Mouse (Mus musculus): ENCODE data around the gene Edn1.

Edn1 gene

DNA sequence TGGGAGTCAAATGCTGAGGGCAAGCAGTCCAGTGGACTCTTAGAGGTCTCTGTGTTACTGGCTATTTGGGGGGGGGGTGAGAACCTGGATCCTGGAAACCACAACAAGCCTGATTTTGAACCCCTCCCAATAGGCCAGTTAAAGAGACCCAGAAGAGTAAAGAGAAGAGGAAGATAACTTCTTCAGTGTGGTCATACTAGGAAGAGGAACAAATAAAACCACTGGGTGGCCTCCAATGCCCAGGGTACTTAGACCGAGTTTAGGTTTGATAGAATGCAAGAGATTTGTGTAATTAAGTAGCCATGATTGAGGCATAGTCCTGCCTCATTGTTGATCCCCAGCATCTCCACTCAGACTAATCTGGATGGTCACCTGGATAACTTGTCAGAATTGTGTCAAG is 14.4 kb downstream of the Edn1 start:
- no peak for DNase-seq (ENCODE audit: low spot score)

DNA sequence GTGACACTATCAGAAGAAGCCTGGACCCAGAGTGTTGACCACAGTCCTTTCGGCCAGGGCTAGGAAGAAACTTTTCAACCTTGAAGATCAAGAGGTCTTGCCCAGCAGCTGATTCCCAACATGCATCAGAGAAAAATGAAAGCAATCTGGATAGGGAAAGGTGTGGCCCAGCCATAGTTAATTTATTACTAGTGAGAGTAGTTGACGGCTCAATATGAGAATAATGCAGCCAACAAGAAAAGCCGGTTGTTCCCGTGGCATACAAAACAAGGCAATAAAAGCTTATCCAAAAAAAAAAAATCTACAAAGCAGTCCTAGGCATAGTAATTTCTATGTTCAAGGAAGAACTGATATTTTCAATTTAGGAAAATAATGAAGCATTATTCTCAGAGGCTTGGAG is 16.5 kb downstream of the Edn1 start:
- DNase-seq (ENCODE audit: low spot score), result no peak

DNA sequence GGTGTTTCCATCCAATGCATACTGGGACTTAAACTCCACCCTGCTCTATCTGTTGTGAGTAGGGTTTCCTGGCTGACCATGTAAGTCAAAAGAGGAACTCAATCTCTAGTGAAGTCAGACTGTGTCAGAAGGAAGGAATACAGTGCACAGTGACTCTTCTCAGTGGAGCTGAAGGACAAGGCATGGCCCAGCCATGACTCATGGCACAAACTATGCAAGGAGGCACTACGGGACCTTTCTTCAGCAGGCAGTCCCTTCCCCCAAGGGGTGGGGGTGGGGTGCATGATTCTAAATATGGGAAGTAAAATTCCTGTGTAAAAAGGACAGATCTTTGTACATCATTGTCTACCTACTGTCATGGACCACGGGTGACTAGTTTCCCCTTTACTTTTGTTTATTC is 27.3 kb downstream of the Edn1 start:
- DNase-seq (ENCODE audit: low spot score), result no peak

GRCm38 (mm10) chr13:42331104-42331503 is 29.8 kb downstream of the Edn1 start:
- DNase-seq (ENCODE audit: low spot score), result no peak

DNA sequence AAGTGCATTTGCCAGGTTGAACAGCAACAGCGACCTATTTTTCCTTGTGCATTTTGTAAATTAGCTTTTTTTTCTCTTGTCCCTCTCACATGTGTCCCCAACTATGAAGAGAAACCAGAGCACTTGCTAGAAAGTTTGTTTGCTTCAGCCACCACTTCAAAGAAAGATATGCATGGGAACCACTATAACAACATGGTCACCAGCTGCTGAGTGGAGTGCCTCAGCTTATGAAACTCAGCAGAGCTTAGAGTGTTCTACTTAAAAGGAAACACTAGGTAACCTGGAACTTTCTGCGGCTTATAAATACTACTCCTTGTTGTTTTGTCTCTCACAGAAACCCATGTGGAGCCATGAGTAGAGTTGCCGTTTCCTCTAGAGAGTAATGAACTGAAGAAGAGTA is 33.7 kb downstream of the Edn1 start:
- no peak for DNase-seq (ENCODE audit: low spot score)

GRCm38 (mm10) chr13:42336414-42336813 is 35.1 kb downstream of the Edn1 start:
- DNase-seq (ENCODE audit: low spot score), result no peak

GRCm38 (mm10) chr13:42337072-42337471 is 35.8 kb downstream of the Edn1 start:
- DNase-seq (ENCODE audit: low spot score), result no peak

DNA sequence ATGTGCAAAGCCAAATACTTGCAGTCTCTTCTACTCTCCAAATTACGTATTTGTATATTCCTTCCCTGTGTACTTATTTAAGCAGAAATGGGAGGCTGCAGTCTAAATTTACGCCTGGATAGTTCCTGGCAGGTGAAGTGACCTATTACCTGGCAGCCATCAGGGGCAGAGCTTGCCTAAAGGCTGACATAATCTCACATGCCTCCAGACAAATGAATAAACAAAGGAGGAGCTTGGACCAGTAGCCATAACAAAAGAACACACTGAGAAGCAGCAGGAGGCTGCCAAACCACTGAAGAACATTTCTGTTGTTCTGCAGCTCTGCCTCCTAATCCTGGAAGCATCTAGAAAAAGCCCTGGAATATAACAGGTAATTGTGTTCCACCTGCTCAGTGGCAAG is 38.2 kb downstream of the Edn1 start:
- no peak for DNase-seq (ENCODE audit: low spot score)

GRCm38 (mm10) chr13:42341871-42342532 is 40.7 kb downstream of the Edn1 start:
- no peak for DNase-seq (ENCODE audit: low spot score)

DNA sequence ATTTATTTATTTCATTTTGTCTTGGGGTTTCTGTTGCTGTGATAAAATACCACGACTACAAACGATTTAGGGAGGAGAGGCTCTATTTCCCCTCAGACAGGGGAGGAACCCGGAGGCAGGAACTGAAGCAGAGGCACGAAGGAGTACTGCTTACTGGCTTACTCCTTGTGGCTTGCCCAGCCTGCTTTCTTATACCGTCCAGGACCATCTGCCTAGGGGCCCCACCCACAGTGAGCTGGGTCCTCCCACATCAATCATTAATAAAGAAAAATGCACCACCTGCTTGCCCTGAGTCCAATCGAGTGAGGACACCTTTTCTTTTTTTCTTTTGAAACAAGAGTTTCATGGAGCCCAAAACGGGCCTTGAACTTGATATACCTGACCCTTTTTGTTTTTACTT is 44.2 kb downstream of the Edn1 start:
- DNase-seq (ENCODE audit: low spot score), result no peak

GRCm38 (mm10) chr13:42346414-42346813 is 45.1 kb downstream of the Edn1 start:
- DNase-seq (ENCODE audit: low spot score), result no peak

GRCm38 (mm10) chr13:42351675-42352074 is 50.4 kb downstream of the Edn1 start:
- DNase-seq (ENCODE audit: low spot score), result no peak
